Mouse (Mus musculus) bone marrow macrophage, adult 2 months (primary cell): ENCODE data around the gene Lce3c.

ENCODE experiments used
- CTCF ChIP-seq: IDR thresholded peaks from 2 replicates; pipeline ENCODE4 v1.5.1; 2012; ENCODE audit warnings: low read depth, mild to moderate bottlenecking, low read length, moderate library complexity
- POLR2A ChIP-seq: IDR thresholded peaks from 2 replicates; pipeline ENCODE4 v1.6.1; 2012; ENCODE audit warnings: mild to moderate bottlenecking, low read depth, low read length, borderline replicate concordance

- TF ChIP-seq CTCF = no peak
- no peak for TF ChIP-seq POLR2A
These were observed 12.8 kb downstream of the Lce3c start, which contains the start of gene Lce3d for GRCm38 (mm10) chr3:92957090-92957489.
